Mouse (Mus musculus): ENCODE data around the gene Gm6509.
"Not testable (repeated sequence)": the region's sequence is repeated elsewhere in the genome, so short reads cannot be mapped to it uniquely, and the experiment has no call there.

The Gm6509 gene

GRCm38 (mm10) chr5:94623679-94624078, at the start of gene Gm6509:
Gene Gm6509 (plus strand): TSS chr5:94623979.
- DNase-seq (ENCODE audit: low spot score in 2 of 2) = not testable (repeated sequence)

DNA sequence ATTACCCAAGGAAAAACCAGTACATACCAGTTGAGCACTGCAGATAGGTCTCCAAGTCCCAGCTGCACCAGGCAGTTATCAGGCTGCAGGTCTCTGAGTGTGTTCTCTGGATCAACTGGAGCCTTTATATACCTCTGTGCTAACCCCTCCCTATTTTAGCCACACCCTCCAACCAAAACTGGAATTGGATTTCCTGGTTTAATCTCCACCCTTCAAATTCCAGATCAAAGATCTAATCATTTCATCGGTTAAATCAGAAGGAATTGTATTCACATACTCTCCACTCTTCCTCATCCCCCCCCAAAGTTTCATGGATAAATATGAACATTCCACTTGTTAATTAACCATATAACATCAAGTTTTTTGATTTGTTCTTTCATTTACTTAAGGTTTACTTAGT, 7.5 kb upstream of the Gm6509 start, which contains the start of gene Gm3147:
TSS of gene Gm3147 (minus strand) at position 101 of the 400 bp plus-strand sequence.
- DNase-seq (ENCODE audit: low spot score in 2 of 2) = not testable (repeated sequence)

GRCm38 (mm10) chr5:94648082-94648481, 24.3 kb downstream of the Gm6509 start, which contains the start of gene Gm6205:
Gene Gm6205 (plus strand): TSS chr5:94648382.
- DNase-seq (ENCODE audit: low spot score in 2 of 2) = not testable (repeated sequence)

Data from frontal cortex, postnatal 14 days (tissue).